Mouse (Mus musculus): ENCODE data around the gene Mroh2a.

DNA sequence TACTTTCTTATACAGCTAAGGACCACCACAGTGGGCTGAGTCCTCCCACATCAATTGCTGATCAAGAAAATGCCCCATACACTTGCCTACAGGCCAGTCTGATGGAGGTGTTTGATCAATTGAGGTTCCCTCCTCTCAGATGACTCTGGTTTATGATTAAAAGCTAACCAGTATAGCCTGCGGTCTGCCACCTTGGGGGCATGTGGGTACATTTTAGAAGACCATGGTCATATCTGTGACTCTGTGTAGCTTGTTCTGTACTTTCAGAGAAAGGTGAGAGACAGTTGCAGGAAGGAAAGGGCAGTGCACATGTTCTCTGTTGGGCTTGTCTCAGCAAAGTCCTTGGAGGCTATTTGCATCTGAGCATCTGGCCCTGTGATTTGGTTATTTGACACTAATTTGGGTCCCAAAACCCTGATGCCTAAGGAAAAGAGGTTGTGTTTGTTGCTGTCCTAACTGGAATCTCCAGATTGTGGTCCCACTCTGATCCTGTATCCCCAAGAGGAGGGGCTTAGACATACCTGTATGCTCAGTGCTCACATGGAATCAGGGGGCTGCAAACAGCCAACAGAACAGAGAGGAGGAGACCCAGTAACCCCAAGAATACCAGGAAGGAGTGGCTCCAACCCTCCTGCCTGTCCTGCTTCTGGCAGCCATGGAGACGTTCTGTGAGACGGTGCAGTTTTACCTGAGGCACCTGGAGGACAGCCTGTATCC is 6.0 kb downstream of the Mroh2a start:
- no peak for TF ChIP-seq CTCF (IDR thresholded peaks at IDR 0.05; ENCODE audit: low read depth, low read length)
- no peak for TF ChIP-seq POLR2A (IDR thresholded peaks at IDR 0.05; ENCODE audit: extremely low read depth, insufficient read depth, low read length)

All from liver, adult 2 months (tissue).